Mouse (Mus musculus): ENCODE results near the gene Casp12. TPM values are rescaled to one million over a fixed set of nuclear protein-coding genes. Genes with fewer than 3 reads are reported as not detected.
"Not testable (repeated sequence)": the region's sequence is repeated elsewhere in the genome, so short reads cannot be mapped to it uniquely, and the experiment has no call there.

Gene Casp12
- under 1 TPM in 1 of 2 experiments, not detected in 1; 0.38 TPM for polyA plus RNA-seq (2017; shearing (Covaris generic))

DNA sequence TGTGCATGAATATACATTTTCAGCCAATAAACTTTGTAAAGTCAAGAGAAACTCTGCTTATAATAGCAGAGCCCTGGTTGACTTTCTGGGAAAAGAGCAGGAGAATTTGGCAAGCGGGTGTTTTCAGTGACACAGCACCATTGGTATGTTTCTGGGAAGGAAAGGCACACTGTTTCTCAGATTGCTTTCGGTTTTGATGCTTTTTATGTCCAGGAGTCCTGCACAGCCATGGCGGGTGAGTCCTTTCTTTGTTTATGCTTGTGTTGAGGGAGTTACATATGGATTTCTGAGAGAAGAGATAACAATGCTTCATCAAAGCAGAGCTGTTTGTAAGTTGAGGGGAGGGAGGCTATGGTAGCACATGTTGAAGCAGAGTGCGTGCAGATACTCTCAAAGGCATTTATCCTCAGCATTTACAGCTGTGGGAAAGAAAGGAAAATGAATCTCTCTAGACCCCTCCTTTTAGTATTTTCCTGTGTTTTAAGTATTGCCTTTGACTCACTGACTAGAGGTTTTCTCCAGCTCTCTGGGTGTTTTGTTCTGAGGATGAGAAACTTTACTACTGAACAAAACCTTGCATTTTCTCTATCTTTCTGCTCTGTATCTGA is at the start of gene Casp12:
Gene Casp12 (plus strand): TSS at position 140 of the 608 bp plus-strand sequence.
- no peak for ATAC-seq

- ATAC-seq: no peak
Observed at GRCm38 (mm10) chr9:5296354-5297237, 48.6 kb upstream of the Casp12 start.

DNA sequence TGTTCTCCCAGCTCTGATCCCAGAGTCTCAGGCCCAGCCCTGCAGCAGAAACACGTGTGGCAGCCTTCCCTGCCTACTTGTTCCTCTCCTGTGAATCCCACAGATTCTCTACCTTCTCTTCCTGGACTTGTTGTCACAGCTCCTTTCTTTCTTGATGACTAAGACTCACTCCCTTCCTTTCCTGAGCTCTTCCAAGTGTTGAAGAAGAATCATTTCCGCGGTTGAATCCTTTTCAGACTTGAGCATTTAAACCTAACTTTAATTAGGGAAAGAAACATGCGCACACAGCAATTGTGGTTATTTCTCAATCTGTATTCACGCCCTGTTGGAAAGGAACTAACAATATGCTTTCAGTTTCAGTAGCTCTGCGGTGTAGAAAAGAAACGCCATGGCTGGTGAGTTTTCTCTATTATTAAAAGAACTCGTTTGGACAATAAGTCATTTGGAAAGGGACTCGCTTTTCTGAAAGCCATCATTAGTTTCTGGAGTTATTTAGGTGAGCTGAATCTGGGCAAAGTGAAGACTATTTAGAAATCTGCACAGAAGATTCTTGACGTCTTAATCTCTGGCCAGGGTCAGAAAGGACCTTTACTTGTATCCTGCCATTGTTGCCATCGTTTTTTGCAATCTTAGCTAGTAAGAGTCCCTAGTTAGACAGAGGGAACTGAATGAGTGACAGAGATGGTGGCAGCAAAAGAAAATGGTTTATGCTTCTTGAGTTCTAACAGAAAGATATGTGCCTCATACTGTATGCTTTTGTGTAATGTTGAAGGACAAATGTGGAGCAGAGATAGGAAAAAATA is 46.7 kb upstream of the Casp12 start, which contains the start of gene Casp1:
Gene Casp1 (plus strand): TSS at position 189 of the 803 bp plus-strand sequence.
- peak; percentile 88 for ATAC-seq

- ATAC-seq: peak; percentile 4
Observed at GRCm38 (mm10) chr9:5299132-5299381, 46.2 kb upstream of the Casp12 start.

DNA sequence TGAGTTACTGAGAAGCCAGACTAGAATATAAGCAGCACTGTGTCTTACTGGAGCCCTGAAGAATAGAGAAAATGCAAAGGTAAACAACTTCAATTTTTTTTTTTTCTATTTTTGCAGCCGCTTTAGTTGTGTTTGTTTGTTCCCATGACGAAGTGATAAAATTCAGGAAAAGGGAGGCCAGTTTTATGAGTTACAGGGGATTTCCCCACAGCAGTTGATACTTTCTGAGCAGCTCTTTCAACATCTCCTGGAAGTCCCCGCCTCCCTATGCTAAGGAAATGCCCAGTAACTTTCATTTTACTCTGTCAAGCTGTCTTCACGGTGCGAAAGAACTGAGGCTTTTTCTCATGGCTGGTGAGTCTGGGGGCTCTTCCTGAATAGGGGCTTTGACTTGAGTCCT is 36.7 kb upstream of the Casp12 start, which contains the start of gene Casp4:
Gene Casp4 (plus strand): TSS at position 268 of the 400 bp plus-strand sequence.
- ATAC-seq: peak; percentile 83

DNA sequence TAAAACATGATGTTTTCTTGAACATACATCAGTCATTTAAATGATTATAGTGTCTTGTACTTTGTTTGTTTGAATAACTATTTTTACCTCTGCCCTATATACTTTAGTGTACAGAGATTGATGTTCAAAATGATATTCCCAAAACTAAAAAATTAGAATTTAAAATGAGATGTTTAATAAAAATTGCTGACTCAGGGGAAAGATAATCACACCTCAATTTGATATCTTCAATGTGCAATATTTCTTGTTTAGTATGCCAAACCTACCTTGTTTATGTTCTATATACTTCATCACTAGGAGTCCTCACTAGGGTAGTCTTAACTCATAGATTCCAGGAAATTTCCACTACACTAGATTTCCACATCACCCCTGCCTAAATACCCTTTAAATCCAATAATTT is 35.1 kb upstream of the Casp12 start:
- no peak for ATAC-seq

GRCm38 (mm10) chr9:5311435-5311834 is 33.8 kb upstream of the Casp12 start:
- ATAC-seq: peak; percentile 14

GRCm38 (mm10) chr9:5328204-5328603 is 17.0 kb upstream of the Casp12 start:
- no peak for ATAC-seq

- no peak for ATAC-seq
Observed at GRCm38 (mm10) chr9:5332441-5332840, 12.8 kb upstream of the Casp12 start.

- ATAC-seq: no peak
Observed at GRCm38 (mm10) chr9:5333422-5333821, 11.8 kb upstream of the Casp12 start.

- ATAC-seq: no peak
Observed at GRCm38 (mm10) chr9:5343092-5343491, 2.1 kb upstream of the Casp12 start.

DNA sequence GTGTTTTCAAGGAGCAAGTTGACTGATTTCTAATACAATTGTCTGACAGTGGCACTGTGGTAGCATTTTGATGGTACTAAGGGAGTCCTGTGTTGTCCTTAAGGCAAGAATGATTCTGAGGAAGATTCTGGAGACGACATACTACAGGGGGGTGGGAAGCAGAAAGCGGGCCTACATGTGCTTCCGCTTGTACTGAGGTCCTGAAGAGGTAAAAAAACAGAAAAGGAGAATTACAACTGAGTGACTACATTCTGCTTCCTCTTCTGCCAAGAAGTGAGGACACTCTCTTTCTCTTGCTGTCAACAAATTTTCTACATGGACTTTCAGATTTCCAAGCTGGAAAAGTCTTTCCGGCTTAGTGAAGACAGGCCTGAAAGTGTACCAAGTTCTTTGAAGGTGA is 1.1 kb upstream of the Casp12 start:
- ATAC-seq: no peak

DNA sequence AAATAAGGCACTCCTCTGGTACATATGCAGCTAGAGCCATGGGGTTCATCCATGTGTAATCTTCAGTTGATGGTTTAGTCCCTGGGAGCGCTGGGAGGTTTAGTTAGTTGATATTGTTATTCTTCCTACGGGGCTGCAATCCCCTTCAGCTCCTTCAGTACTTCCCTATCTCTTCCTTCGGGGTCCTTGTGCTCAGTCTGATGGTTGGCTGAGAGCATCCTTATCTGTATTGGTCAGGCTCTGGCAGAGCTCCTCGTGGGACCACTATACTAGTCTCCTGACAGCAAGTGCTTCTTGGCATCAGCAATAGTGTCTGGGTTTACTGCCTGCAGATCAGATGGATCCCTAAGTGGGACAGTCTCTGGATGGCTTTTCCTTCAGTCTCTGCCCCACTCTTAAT is 2.2 kb downstream of the Casp12 start:
- no peak for ATAC-seq

- no peak for ATAC-seq
Observed at GRCm38 (mm10) chr9:5353673-5354072, 8.4 kb downstream of the Casp12 start.

DNA sequence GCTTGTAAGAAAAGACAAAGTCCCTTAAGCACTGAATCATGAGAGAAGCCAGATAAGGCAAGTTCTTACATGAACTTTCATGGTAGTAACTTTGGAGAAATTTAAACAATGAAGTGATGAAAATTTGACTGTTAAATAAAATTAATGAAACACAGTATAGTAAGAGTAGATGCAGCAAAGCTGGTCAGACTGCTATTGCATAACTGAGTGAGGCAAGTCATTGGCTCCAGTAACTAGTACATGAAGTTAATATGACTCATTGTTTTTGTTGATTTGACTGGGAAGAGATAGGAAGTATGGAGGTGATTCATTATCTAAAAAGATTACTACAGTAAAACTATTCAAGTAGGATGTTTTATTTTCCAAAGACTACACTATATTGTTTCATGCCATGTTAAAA is 11.6 kb downstream of the Casp12 start:
- ATAC-seq: no peak

DNA sequence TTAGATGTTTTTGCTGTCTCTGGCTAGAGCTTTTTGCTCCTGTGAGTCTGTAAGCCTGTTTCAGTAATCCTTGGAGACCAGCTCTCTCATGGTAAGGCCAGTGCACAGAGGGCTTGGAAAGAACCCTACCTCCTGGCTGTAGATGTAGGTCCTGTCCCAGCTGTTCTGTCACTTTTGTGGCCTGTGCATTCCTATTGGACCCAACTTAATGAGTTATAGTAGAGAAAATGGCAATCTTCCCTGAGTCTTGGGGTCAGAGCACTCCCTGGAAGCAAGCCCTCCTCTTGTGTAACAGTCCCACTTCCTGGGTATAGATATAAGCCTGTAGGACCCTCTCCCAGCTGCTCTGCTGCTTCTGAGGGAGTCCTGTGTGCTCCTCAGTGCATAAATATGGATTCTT is 48.3 kb downstream of the Casp12 start:
- ATAC-seq: no peak

DNA sequence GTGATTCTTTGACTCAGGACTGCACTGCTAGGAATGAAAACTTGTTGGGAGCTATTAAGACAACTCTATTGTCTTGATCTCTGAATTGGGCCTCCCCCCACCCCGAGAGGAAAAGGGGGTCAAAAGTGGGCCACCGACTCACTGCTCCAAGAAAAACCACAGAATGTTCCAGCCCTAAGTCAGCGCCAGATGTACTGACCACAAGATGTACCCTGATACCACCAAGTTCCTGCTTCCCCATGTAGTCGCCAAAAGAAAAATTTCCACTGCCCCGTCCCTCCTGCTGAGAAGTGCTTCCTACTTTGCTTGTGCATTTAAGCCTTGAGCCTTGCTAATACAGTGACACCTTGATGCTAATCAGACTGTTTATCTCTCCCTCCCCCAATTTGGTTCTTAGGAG is 50.6 kb downstream of the Casp12 start:
- not testable (repeated sequence) for ATAC-seq

GRCm38 (mm10) chr9:5410988-5411568 is 65.8 kb downstream of the Casp12 start:
- ATAC-seq: no peak

- ATAC-seq: no peak
Observed at GRCm38 (mm10) chr9:5412446-5413111, 67.3 kb downstream of the Casp12 start.

- no peak for ATAC-seq
Observed at GRCm38 (mm10) chr9:5417871-5418270, 72.6 kb downstream of the Casp12 start.

Data from activated CD4-positive, CD25-positive, alpha-beta regulatory T cell, adult 4 months (primary cell).